Mouse (Mus musculus): Measurements from ENCODE around the gene Srpr.
A peak's percentile ranks its signal among the peaks of the same experiment; 100 is the strongest.

Srpr gene

GRCm38 (mm10) chr9:35199772-35200471, at the start of gene Srpr, which contains the start of gene Tirap:
Gene Srpr, plus strand, starts transcription at chr9:35200175.
Gene Tirap, minus strand, starts transcription at chr9:35200291.
- DNase-seq, result peak; percentile 99

DNA sequence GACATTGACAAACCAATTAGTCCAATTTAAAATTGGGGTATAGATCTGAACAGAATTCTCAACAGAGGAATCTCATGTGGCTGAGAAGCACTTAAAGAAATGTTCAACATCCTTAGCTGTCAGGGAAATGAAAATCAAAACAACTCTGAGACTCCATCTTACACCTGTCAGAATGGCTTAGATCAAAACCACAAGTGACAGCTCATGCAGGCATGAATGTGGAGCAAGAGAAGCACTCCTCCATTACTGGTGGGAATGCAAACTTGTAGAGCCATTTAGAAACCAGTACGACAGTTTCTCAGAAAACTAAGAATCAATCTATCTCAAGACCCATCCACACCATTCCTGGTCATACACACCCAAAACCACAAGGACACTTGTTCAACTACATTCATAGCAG, 47.1 kb upstream of the Srpr start:
- peak; percentile 54 for DNase-seq

DNA sequence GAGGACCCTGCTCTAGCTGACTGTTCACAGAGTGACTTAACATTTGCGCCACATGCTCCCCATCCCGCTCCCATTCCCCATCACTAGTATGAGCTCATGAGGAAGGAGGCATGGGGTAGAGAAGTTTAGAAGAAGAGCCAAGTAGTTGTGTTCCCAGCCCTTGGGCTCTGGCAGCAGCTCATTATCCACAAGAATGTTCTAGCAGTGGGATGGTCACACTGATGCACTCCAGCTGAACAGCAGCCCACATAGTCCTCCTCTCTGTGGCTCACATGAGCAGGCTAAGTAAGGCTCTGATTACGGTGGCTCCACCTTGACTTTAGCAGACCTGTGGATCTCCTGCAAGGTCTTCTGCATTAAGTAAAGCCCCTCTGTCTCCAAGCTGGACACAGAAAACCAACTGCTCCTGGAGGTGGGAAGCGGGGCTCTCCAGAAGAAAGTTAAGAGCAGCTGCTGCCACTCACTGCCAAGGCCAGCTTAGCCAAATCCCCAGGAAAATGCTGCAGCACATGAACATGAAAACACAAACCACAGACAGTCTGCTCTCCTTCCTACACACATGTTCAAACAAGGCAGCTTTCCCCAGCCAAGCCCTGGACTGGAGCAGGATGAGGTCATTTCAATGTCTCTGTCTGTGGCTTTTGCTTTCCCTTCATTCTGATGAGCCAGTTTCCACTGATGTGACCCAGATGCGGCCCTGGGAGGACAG, 43.8 kb upstream of the Srpr start:
- DNase-seq, result peak; percentile 98

- DNase-seq, result peak; percentile 78
Observed at GRCm38 (mm10) chr9:35156862-35157261, 43.1 kb upstream of the Srpr start.

DNA sequence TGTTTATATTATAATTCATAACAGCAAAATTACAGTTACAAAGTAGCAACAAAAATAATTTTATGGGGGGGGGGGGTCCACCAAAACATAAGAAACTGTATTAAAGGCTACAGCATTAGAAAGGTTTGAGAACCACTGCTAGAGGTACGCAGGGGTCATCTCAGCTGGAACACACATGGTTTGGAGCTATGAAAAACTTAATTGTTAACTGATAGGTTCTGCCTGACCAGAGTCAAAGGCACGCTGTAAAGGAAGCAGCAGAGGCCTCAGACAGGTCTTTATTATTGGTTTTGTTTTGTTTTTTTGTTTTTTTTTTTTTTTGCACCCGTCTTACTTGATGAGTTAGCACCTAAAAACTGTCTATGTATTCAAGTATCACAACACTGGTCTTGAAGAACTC, 41.5 kb upstream of the Srpr start:
- no peak for DNase-seq

- peak; percentile 58 for DNase-seq
Observed at GRCm38 (mm10) chr9:35160662-35161061, 39.3 kb upstream of the Srpr start.

GRCm38 (mm10) chr9:35161721-35162120, 38.3 kb upstream of the Srpr start:
- no peak for DNase-seq

GRCm38 (mm10) chr9:35163011-35163690, 36.8 kb upstream of the Srpr start:
- DNase-seq, result peak; percentile 98

GRCm38 (mm10) chr9:35164142-35164874, 35.7 kb upstream of the Srpr start:
- DNase-seq, result peak; percentile 68

DNA sequence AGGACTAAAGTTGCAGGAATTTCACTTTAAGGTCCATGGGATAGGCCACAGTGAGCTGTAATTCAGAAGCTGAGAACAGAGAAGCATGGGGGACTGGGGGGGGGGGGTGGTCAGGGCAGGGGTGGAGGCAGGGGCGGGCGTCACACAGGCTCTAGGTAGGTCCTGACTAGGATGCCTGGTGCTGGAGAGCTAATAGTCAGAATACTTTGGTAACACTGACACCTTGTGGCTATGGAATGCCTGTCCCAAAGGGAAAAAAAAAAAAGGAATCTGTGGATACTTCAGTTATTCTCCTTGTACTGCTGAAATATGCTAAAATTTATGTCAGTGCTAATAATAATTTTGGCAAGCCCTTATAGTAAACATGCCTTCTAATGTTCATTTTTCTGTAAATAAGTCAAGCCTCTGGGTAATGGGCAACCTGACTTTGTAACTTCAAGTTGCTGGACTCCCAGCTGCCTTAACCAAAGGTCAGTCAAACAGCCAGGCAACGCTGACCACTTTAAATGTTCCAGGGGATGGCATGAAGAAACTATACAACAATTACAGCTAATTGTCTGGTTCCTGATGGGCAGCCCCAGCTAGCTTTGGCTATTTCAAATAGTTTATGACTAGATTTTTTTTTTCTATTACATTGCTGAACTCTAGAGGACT, 33.7 kb upstream of the Srpr start:
- peak; percentile 89 for DNase-seq

GRCm38 (mm10) chr9:35166798-35167635, 33.0 kb upstream of the Srpr start:
- DNase-seq, result peak; percentile 86

DNA sequence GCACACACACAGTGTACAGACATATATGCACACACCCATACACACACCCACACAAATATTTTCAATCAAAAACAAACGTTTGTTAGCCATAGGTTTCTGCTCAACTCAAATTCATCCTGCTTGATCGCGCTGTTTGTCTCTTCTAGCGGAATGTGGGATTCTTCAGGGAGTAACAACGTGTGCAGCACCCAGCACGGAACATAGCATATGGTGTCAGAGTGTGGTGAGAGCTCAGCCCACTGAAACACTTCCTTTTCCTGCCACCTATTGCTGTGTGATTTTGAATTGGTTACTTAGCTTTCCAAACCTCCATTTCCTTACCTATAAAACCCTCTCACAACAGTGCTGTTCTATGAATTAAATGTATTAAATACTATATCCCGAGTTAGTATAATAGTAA, 29.9 kb upstream of the Srpr start:
- peak; percentile 23 for DNase-seq

DNA sequence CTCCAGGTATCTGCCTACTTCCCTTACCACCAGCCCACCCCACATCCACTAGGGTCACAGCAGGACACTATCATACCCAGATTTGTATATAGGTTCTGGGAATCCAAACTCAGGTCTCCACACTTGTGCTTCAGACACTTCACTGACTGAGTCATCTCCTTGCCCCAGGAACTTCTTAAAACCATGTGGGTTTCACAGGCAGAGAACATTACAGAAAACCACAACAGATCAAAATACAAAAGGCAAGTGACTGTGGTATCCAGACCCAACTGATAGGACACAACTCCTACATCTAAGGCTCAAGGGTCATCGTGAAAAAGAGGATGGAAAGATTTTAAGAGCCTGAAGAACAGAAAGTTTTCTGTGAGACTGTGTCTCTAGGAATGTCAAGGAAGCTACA, 26.6 kb upstream of the Srpr start:
- peak; percentile 66 for DNase-seq

- DNase-seq, result peak; percentile 99
Observed at GRCm38 (mm10) chr9:35175251-35176123, 24.5 kb upstream of the Srpr start, which contains the start of gene Dcps. Gene Dcps, minus strand, starts transcription at chr9:35176061.

GRCm38 (mm10) chr9:35176124-35176659, 23.8 kb upstream of the Srpr start:
- no peak for DNase-seq

GRCm38 (mm10) chr9:35182832-35183231, 17.1 kb upstream of the Srpr start:
- DNase-seq, result no peak

GRCm38 (mm10) chr9:35183359-35183758, 16.6 kb upstream of the Srpr start:
- peak; percentile 94 for DNase-seq

DNA sequence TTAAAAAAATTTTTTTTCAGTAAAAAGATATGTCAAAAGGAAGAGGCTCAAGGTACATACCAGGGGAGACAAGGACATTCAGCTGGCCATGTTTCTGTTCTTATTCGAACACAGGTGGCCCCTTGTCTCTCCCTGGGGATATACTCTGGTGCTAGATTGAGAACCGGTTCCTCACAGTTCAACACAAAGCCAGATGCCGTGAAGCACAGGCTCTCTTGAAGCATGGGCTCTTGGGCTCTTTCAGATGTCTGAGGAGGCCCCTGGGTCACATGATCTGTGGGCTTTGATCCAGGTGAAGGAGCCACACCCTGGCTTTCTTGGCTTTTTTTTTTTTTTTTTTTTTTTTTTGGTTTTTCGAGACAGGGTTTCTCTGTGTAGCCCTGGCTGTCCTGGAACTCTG, 13.5 kb upstream of the Srpr start:
- DNase-seq, result no peak

DNA sequence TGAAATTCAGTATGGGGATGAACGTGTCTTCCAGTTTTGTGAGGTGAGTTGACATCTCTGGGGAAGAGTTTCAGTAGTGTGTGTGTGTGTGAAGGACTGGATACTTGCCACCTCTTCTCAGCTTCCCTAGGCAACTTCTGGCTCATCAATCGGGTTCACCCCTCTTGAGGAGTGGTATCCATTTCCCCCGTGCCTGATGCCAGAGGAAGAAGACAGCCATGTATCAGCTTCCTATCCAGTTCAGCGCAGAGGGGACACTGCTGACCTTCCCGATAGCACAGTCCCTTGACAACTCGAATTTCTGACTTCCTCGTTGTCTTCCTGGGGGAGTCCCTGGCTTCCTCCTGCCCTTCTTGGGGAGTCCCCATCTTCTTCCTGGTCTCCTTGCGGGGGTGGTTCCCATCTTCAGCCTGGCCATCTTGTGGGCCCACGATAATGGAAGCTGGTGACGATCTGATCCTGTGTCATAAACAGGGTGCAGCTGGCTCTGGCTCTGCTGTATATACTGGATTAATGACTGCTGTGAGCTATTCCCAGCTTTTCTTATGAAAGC, 12.5 kb upstream of the Srpr start:
- DNase-seq, result peak; percentile 89

GRCm38 (mm10) chr9:35188700-35189099, 11.3 kb upstream of the Srpr start:
- DNase-seq, result peak; percentile 90
